Mouse (Mus musculus) effector memory CD4-positive, alpha-beta T cell, adult 7 months (primary cell): ENCODE data around the gene AI854703. TPM values are rescaled to one million over a fixed set of nuclear protein-coding genes. Genes with fewer than 3 reads are reported as not detected.

ENCODE experiments used
- polyA plus RNA-seq: library from polyadenylated mRNA; unstranded; fragments of 100-300 nt; shearing (Covaris generic); gene quantifications from one replicate; pipeline ENCODE4 v1.2.1, GENCODE M21; 2017

The AI854703 gene
- 2.3 TPM for polyA plus RNA-seq

DNA sequence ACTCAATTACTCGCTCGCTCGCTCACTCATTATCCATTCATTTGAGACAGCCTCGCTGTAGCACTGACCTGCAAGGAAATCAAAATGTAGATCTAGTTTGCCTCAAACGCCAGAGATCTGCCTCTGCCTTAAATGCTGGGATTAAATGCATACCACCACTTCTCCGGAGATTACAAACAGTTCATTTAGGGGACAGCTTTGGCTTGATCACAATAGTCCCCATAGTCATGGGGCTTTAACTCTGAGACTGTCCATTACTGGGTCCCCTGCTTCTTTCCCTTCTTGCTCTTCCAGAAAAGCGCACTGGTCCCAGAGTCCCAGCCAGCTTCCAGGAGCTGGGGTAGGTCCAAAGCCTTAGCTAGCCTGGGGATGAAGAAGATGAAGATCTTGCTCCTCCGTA is at the start of gene AI854703:
Gene AI854703 (plus strand): TSS at position 301 of the 400 bp plus-strand sequence.

DNA sequence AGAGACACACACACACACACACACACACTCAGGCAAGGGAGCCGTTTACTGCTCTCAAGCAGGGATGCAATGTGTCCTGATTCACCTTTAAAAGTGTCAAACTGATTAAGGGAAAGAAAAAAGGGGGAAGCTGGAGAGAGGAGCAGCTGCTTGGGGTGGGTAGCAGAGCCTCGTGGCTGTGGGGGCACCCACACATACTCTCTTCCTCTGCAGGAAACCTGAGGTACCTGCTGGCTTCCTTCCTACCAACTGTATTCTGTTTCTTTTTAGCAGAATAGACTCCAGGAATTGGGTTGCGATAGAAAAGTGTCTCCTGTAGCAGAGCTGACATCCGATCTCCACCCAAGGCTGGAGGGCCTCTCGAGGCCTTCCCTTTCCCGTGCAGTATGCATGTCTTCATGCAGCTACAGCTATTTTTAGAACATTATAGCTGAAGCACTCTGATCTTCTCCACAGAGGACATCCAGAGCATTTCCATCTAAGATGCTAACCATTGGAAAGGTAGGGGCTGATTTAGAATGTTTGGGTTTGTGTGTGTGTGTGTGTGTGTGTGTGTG is 37.3 kb upstream of the AI854703 start, which contains the start of gene Gm45021:
Gene Gm45021 (plus strand): TSS at position 417 of the 557 bp plus-strand sequence.

DNA sequence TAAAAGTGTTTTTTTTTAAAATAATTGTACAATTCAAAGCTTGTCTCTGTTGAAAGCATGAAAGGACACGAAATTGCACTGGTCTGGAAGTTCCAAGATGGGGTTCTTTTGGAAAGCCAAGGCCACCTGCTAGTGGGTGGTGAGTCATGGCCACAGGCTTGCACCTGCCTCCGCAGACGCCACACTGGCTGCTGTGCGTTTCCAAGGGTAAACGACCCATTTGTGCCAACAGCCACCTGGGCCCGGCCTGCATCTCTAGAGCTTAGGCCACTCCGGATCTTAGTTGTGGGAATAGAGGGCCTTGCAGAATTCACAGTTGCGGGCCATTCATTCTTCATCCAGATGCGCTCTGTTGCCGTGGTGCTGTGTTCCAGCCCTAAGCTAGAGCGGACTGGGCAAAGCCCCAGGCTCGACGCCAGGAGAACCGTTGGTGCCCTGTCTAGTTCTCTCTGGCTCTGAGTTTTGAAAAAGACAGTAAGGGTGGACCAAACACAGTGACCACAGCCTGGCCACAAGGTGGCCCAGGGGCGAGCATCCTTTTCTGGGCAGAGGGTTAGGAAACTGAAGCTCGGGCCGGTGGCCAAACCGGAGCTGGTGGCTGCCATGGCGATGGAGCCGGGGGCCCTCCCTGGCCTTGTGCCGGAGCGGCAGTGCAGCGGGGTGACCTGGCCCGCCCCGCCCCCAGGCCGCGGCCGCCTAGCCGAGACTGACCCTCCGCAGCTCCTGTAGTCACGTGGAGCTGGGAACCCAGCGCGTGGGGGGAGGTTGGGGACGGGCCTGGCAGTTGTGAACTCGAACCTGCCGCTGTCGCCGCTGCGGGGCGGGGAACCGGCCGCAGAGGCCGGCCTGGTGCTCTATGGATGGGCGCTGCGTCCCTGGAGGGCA is 33.2 kb upstream of the AI854703 start, which contains the start of the genes Repin1 and Gm44965:
Gene Repin1 (plus strand): TSS at position 726 of the 885 bp plus-strand sequence.
Gene Gm44965 (plus strand): TSS at position 784 of the 885 bp plus-strand sequence.

DNA sequence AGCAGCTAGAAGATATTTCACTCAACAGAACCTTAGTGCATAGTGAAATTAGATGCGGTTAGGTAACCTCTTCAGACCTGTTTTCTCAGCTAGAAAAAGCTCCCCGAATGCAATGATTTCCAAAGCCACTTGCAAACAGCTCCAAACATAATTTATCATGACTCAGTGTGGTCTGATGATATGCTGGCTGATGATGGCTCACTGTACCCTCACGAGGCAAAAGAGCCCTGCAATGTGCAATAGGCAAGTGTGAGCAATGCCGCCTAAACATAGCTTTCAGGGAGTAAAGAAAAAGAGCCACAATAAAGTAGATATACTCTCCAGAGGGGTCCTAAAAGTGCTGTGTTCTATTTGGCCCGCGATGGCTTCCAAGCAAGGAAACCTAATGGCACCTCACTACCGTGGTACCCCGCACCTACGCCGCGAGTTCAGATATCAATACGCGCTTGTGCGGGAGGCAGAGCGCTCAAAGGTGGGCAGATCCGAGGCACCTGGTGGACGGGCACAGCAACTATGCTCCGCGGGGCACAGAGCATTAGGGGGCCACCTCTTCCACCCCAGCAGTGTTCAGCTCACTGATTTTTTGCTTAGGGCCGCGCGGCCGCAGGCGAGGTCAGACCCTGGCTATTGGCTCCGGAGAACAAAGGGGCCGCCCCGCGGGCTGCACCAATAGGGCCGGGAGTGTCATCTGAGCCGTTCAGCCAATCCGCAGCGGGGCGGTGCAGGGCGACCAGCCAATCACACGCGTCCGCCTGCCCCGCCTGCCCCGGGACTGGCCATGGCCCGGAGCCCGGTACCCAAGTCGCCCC is 25.1 kb upstream of the AI854703 start, which contains the start of gene Zfp775:
Gene Zfp775 (plus strand): TSS at position 793 of the 809 bp plus-strand sequence.

DNA sequence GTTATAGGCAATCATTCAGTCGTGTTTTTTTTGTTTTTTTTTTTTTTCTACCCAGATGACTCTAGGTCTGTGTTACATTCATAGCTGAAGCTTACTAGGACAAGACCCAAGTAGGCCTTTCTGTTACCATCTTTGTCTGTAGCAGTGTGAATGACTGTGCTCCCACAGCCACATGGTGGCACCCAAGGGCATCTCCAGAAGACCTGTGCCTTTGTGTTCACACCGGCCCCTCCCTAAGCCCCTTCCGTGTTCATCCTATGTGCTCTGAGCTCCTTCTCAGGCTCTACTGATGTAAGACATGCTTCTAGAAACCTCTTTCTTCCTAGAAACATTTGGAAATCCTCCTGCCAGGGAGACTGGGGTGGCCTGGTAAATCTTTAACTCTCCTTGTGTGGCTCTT is 20.4 kb downstream of the AI854703 start, which contains the start of gene Gimap8:
Gene Gimap8 (plus strand): TSS at position 240 of the 400 bp plus-strand sequence.

DNA sequence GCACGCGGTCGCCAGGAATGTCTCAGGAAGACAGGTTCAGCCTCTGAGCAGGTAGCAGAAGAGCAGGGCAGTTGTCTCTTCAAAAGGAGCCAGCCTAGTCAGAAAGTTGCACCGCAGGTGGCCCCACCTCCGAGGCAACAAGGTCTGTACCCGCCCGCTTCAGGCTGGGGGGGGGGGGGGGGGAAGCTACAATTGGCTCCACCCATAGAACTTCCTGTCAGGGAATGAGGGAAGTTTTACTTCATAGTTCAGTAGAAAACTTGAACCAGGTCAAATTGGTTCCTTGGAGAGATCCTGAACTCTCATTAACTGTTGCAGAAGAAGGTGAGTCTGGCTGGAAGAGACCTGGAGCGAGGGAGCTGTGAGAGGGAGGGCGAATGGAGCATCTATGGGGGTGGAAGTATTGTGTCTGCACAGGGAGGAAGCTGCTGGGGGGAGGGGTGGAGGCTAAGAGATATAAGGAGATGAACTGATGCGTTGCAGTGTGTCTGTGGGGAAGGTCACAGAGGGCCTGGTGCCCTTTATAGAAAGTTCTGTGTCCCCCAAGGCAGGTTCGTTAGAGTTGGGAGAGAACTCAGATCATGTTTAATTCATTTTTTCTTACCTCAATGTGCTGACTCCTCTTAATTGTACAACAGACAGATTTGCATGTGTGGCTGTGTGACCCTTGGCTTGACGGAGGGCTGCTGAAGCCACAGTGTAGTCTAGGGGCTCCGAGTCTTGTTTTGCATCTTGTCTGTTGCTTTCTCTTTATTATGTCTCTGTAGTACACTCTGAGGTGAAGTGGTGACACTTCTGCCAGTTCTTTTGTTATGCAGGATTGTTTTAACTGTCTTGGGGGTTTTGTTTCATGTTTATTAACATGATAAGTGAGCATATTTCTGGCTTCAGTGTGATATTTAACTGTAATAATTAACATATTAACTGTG is 49.6 kb downstream of the AI854703 start, which contains the start of gene Gimap9:
Gene Gimap9 (plus strand): TSS at position 199 of the 929 bp plus-strand sequence.

Other genes starting within 250 kb of the AI854703 start
- gene Krba1, start 231.2 kb upstream of the AI854703 start, polyA plus RNA-seq, result 16.9 TPM
- gene Zfp467, start 180.9 kb upstream of the AI854703 start, polyA plus RNA-seq, result 4.8 TPM
- gene Sspo, start 178.5 kb upstream of the AI854703 start, polyA plus RNA-seq, result 0.05 TPM
- gene Atp6v0e2, start 89.1 kb upstream of the AI854703 start, polyA plus RNA-seq, result not detected
- 10.0 TPM for gene Lrrc61, start 72.0 kb upstream of the AI854703 start, polyA plus RNA-seq
- not detected for gene Rarres2, start 54.0 kb upstream of the AI854703 start, polyA plus RNA-seq
- gene Gm45021, start 37.2 kb upstream of the AI854703 start, polyA plus RNA-seq, result not detected
- 7.4 TPM for gene Repin1, start 32.9 kb upstream of the AI854703 start, polyA plus RNA-seq
- not detected for gene Gm44965, start 32.8 kb upstream of the AI854703 start, polyA plus RNA-seq
- gene Zfp775, start 24.7 kb upstream of the AI854703 start, polyA plus RNA-seq, result 5.4 TPM
- 153 TPM for gene Gimap8, start 20.5 kb downstream of the AI854703 start, polyA plus RNA-seq
- gene Gimap9, start 49.4 kb downstream of the AI854703 start, polyA plus RNA-seq, result 227 TPM
- 1,382 TPM for gene Gimap4, start 57.8 kb downstream of the AI854703 start, polyA plus RNA-seq
- 1,646 TPM for gene Gimap6, start 81.5 kb downstream of the AI854703 start, polyA plus RNA-seq
- gene Gm28053, start 91.8 kb downstream of the AI854703 start, polyA plus RNA-seq, result 21.6 TPM
- 295 TPM for gene Gimap7, start 91.9 kb downstream of the AI854703 start, polyA plus RNA-seq
- 413 TPM for gene Gimap1, start 112.3 kb downstream of the AI854703 start, polyA plus RNA-seq
- 201 TPM for gene Gimap5, start 119.4 kb downstream of the AI854703 start, polyA plus RNA-seq
- gene Gimap3, start 144.1 kb downstream of the AI854703 start, polyA plus RNA-seq, result 1,655 TPM
- gene Tmem176a, start 214.2 kb downstream of the AI854703 start, polyA plus RNA-seq, result 9.4 TPM
- 14.1 TPM for gene Tmem176b, start 214.7 kb downstream of the AI854703 start, polyA plus RNA-seq
- gene Aoc1, start 246.1 kb downstream of the AI854703 start, polyA plus RNA-seq, result not detected